In genomic region chr11:57685689-57686454, GRCm38 (mm10) we compare ENCODE assay signal across 10 mouse cellular contexts. TPM values are rescaled to one million over a fixed set of nuclear protein-coding genes. Genes with fewer than 3 reads are reported as not detected.
DNase-seq lines count a peak whose midpoint lies in the region; ATAC-seq lines count a peak whose summit lies in the region.
"Had no signal": no experiment of that assay in that cellular context is flagged by ENCODE, and none has a peak within 500 bp of the region (broad histone marks: within the 10 kb centered on the region; RNA-seq: fewer than 3 reads in every experiment).

No protein-coding gene starts in this region.

- peak overlapping the region; percentile 41 for H3K4me2 ChIP-seq in liver, embryonic 13.5 days
- H3K4me2 ChIP-seq: embryonic facial prominence, embryonic 15.5 days; heart, embryonic 15.5 days had no signal

- H3K4me3 ChIP-seq in liver, embryonic 13.5 days (replicated peaks), result no peak overlapping the region
- no peak overlapping the region for H3K4me3 ChIP-seq in embryonic facial prominence, embryonic 10.5 days
- H3K4me3 ChIP-seq: embryonic facial prominence, embryonic 15.5 days; heart, embryonic 15.5 days had no signal

- H3K27me3 ChIP-seq in liver, embryonic 13.5 days, result no peaks in the 10 kb centered on the region
- H3K27me3 ChIP-seq in embryonic facial prominence, embryonic 10.5 days (replicated peaks; ENCODE audit: low read depth, poor library complexity, severe bottlenecking), result no peaks in the 10 kb centered on the region
- H3K27me3 ChIP-seq: embryonic facial prominence, embryonic 15.5 days; heart, embryonic 15.5 days had no signal

- H3K36me3 ChIP-seq in liver, embryonic 13.5 days, result no peaks in the 10 kb centered on the region
- no peaks in the 10 kb centered on the region for H3K36me3 ChIP-seq in embryonic facial prominence, embryonic 10.5 days (replicated peaks)
- H3K36me3 ChIP-seq: embryonic facial prominence, embryonic 15.5 days; heart, embryonic 15.5 days had no signal

- H3K9ac ChIP-seq in liver, embryonic 13.5 days, result peak overlapping the region; percentile 60
- H3K9ac ChIP-seq: embryonic facial prominence, embryonic 15.5 days had no signal

- peak overlapping the region; percentile 79 for H3K27ac ChIP-seq in liver, embryonic 13.5 days
- no peak overlapping the region for H3K27ac ChIP-seq in embryonic facial prominence, embryonic 10.5 days (replicated peaks)
- H3K27ac ChIP-seq: embryonic facial prominence, embryonic 15.5 days; heart, embryonic 15.5 days had no signal

- no peak for ATAC-seq in liver, embryonic 13.5 days (ENCODE audit: low read depth)
- peak; percentile 74 for ATAC-seq in neutrophil, adult 5-6 weeks (ENCODE audit: extremely low read depth, insufficient number of reproducible peaks, low FRiP score, poor library complexity, severe bottlenecking)

- H3K9me3 ChIP-seq in liver, embryonic 13.5 days (replicated peaks), result no peaks in the 10 kb centered on the region
- no peaks in the 10 kb centered on the region for H3K9me3 ChIP-seq in embryonic facial prominence, embryonic 10.5 days
- H3K9me3 ChIP-seq: embryonic facial prominence, embryonic 15.5 days; heart, embryonic 15.5 days had no signal

- 28% methylated on average over 10 of the region's 10 CpGs for WGBS in liver, embryonic 13.5 days (ENCODE audit: insufficient replicate concordance)
- 42% methylated on average over 10 of the region's 10 CpGs for WGBS in embryonic facial prominence, embryonic 10.5 days

- DNase-seq in lung, postnatal 25 days (ENCODE audit: low spot score), result peak; percentile 41
- DNase-seq in lung, postnatal 4 days, result no peak
- DNase-seq in T-cell, adult 2 months (ENCODE audit: low spot score), result peak; percentile 58
- no peak for DNase-seq in liver, embryonic 13.5 days
- no peak for DNase-seq in testis, postnatal 14 days (ENCODE audit: low spot score)
- DNase-seq in embryonic facial prominence, embryonic 10.5 days (ENCODE audit: low spot score), result no peak
- DNase-seq: adrenal gland, adult 2 months had no signal

- H3K4me1 ChIP-seq in liver, embryonic 13.5 days (replicated peaks), result peaks cover 95% of the 10 kb centered on the region
- peaks cover 58% of the 10 kb centered on the region for H3K4me1 ChIP-seq in embryonic facial prominence, embryonic 10.5 days

RNA-seq across cellular contexts. Expression of gene Galnt10, which starts 40.6 kb away (rescaled TPM):
- polyA plus RNA-seq in liver, embryonic 13.5 days (2015; fragmentation: Nextera tagmentation; extraction: Ambion mirVana), result 23.6 and 27.5 TPM in 2 replicates
- 18.2 and 21.2 TPM in 2 replicates for total RNA-seq in neutrophil, adult 5-6 weeks (2017)
- polyA plus RNA-seq in embryonic facial prominence, embryonic 10.5 days (2016; fragmentation: Nextera tagmentation; extraction: Ambion mirVana), result 18.8 and 20.1 TPM in 2 replicates

Comparison
In these comparisons a context has a peak if more than half of its experiments do, and no peak if none do; other contexts are left out.
1. DNase-seq: peak in lung, postnatal 25 days (single experiment) and T-cell, adult 2 months (single experiment); none in lung, postnatal 4 days (0 of 2), liver, embryonic 13.5 days (single experiment), testis, postnatal 14 days (single experiment) and embryonic facial prominence, embryonic 10.5 days (single experiment).